Mouse (Mus musculus): ENCODE results near the gene Fyn. TPM values are rescaled to one million over a fixed set of nuclear protein-coding genes. Genes with fewer than 3 reads are reported as not detected.

The Fyn gene
- total and polyA plus RNA-seq, 3 experiments: 14.9 to 42.4 (median 19.9) TPM

- Histone ChIP-seq H3K36me3 (replicated peaks in 1 of 2; ENCODE audit: control insufficient read depth in 1 of 2, insufficient read depth in 1 of 2, low read length in 1 of 2) (peaks cover 0 to 84% of the 10 kb centered on the region in 2 experiments), H3K27me3 (replicated peaks) (no peaks in the 10 kb centered on the region), H3K4me2 (ENCODE audit: insufficient read depth, low read depth, poor library complexity, severe bottlenecking) (no peak overlapping the region), H3K4me1 (ENCODE audit: control insufficient read depth in 1 of 2, insufficient read depth in 2 of 2) (0 out of 4 replicates have a peak, but pooled peaks cover 0 to 8% of the 10 kb centered on the region in 2 experiments), H3K79me2 (replicated peaks; ENCODE audit: control insufficient read depth, extremely low read depth, insufficient read depth, poor library complexity, severe bottlenecking) (no peaks in the 10 kb centered on the region), H3K9me3 (replicated peaks; ENCODE audit: low read length) (peaks cover 12% of the 10 kb centered on the region), H3K27ac (ENCODE audit: insufficient read depth, low read depth) (no peak overlapping the region), H3K9ac (ENCODE audit: insufficient read depth, low read depth) (no peak overlapping the region), H3K4me3 (replicated peaks in 1 of 3; ENCODE audit: low read depth in 2 of 3, low read length in 2 of 3, poor library complexity in 1 of 3) (no peak overlapping the region)
- dilution Hi-C loops (cut with MboI; ENCODE audit: extremely low pct_ligation_motif_present, extremely low pct_unique_long_range_greater_than_20kb, low sequenced_read_pairs): no loop called here
- no peak for TF ChIP-seq GABPA (IDR thresholded peaks at IDR 0.05; ENCODE audit: insufficient replicate concordance, low read depth, low read length)
- TF ChIP-seq EP300 (IDR thresholded peaks at IDR 0.05; ENCODE audit: low read length): no peak
- TF ChIP-seq MXI1 (IDR thresholded peaks at IDR 0.05; ENCODE audit: low read depth, low read length): no peak
- TF ChIP-seq JUND (conservative IDR thresholded peaks at IDR 0.05; ENCODE audit: low read depth, low read length): no peak
- no peak for TF ChIP-seq TCF12 (IDR thresholded peaks at IDR 0.05; ENCODE audit: low read depth, low read length)
- no peak for TF ChIP-seq ZNF384 (IDR thresholded peaks at IDR 0.05; ENCODE audit: low read depth, low read length)
- TF ChIP-seq MEF2A (IDR thresholded peaks at IDR 0.05; ENCODE audit: borderline replicate concordance, low read depth, low read length): no peak
- no peak for TF ChIP-seq BHLHE40 (IDR thresholded peaks at IDR 0.05; ENCODE audit: low read depth, low read length)
- no peak for TF ChIP-seq MAFK (IDR thresholded peaks at IDR 0.05; ENCODE audit: insufficient replicate concordance, low read length)
- no peak for TF ChIP-seq E2F4 (IDR thresholded peaks at IDR 0.05; ENCODE audit: insufficient replicate concordance, low read depth, low read length)
- no peak for TF ChIP-seq MYC (IDR thresholded peaks at IDR 0.05; ENCODE audit: low read depth, low read length)
- no peak for TF ChIP-seq JUN (IDR thresholded peaks at IDR 0.05; ENCODE audit: insufficient read depth, low read depth, low read length)
- TF ChIP-seq NRF1 (IDR thresholded peaks at IDR 0.05; ENCODE audit: low read depth, low read length): no peak
- TF ChIP-seq MAZ (IDR thresholded peaks at IDR 0.05; ENCODE audit: low read depth, low read length): no peak
- no peak for TF ChIP-seq ZC3H11A (IDR thresholded peaks at IDR 0.05; ENCODE audit: low read depth, low read length)
- no peak for TF ChIP-seq ZKSCAN1 (IDR thresholded peaks at IDR 0.05; ENCODE audit: borderline replicate concordance, low read depth, low read length)
- TF ChIP-seq IRF4 (IDR thresholded peaks at IDR 0.05; ENCODE audit: low read depth, low read length): no peak
- TF ChIP-seq RAD21 (IDR thresholded peaks at IDR 0.05; ENCODE audit: low read depth, low read length): no peak
- TF ChIP-seq TBP (conservative IDR thresholded peaks at IDR 0.05; ENCODE audit: low read depth, low read length): no peak
- TF ChIP-seq POLR2A (IDR thresholded peaks at IDR 0.05; ENCODE audit: low read depth, low read length): no peak
- in situ Hi-C loops (cut with MboI; ENCODE audit: low pct_ligation_motif_present, low pct_unique_long_range_greater_than_20kb, low sequenced_read_pairs): no loop called here
- no peak for DNase-seq (ENCODE audit: extremely low read depth)
Measured at GRCm38 (mm10) chr10:39392900-39393483, 24.3 kb downstream of the Fyn start.

GRCm38 (mm10) chr10:39395544-39395943, 26.9 kb downstream of the Fyn start:
- dilution Hi-C loops (cut with MboI; ENCODE audit: extremely low pct_ligation_motif_present, extremely low pct_unique_long_range_greater_than_20kb, low sequenced_read_pairs): no loop called here
- in situ Hi-C loops (cut with MboI; ENCODE audit: low pct_ligation_motif_present, low pct_unique_long_range_greater_than_20kb, low sequenced_read_pairs): no loop called here

More at GRCm38 (mm10) chr10:39395544-39395943, 26.9 kb downstream of the Fyn start:
- peaks cover 4 to 22% of the 10 kb centered on the region in 2 experiments for H3K4me1 ChIP-seq (ENCODE audit: control insufficient read depth in 1 of 2, insufficient read depth in 2 of 2)
- no peak overlapping the region for H3K9ac ChIP-seq (ENCODE audit: insufficient read depth, low read depth)
- H3K9me3 ChIP-seq (replicated peaks; ENCODE audit: low read length): peaks cover 12% of the 10 kb centered on the region
- no peak for DNase-seq (ENCODE audit: extremely low read depth)
- H3K4me2 ChIP-seq (ENCODE audit: insufficient read depth, low read depth, poor library complexity, severe bottlenecking): no peak overlapping the region
- no peak for TF ChIP-seq JUND (conservative IDR thresholded peaks at IDR 0.05; ENCODE audit: low read depth, low read length)
- TF ChIP-seq MEF2A (IDR thresholded peaks at IDR 0.05; ENCODE audit: borderline replicate concordance, low read depth, low read length): no peak
- TF ChIP-seq HCFC1 (IDR thresholded peaks at IDR 0.05; ENCODE audit: low read depth, low read length): no peak
- TF ChIP-seq TBP (conservative IDR thresholded peaks at IDR 0.05; ENCODE audit: low read depth, low read length): no peak
- TF ChIP-seq POLR2A (IDR thresholded peaks at IDR 0.05; ENCODE audit: low read depth, low read length): no peak
- no peak for TF ChIP-seq IRF4 (IDR thresholded peaks at IDR 0.05; ENCODE audit: low read depth, low read length)
- no peak for TF ChIP-seq ZKSCAN1 (IDR thresholded peaks at IDR 0.05; ENCODE audit: borderline replicate concordance, low read depth, low read length)
- H3K4me3 ChIP-seq (replicated peaks in 1 of 3; ENCODE audit: low read depth in 2 of 3, low read length in 2 of 3, poor library complexity in 1 of 3): no peak overlapping the region
- H3K36me3 ChIP-seq (replicated peaks in 1 of 2; ENCODE audit: control insufficient read depth in 1 of 2, insufficient read depth in 1 of 2, low read length in 1 of 2): peaks cover 0 to 81% of the 10 kb centered on the region in 2 experiments
- H3K79me2 ChIP-seq (replicated peaks; ENCODE audit: control insufficient read depth, extremely low read depth, insufficient read depth, poor library complexity, severe bottlenecking): no peaks in the 10 kb centered on the region
- H3K27ac ChIP-seq (ENCODE audit: insufficient read depth, low read depth): no peak overlapping the region
- no peaks in the 10 kb centered on the region for H3K27me3 ChIP-seq (replicated peaks)
